Mouse (Mus musculus) limb, embryonic 11.5 days (tissue): Measurements from ENCODE around the gene Zfp408. TPM values are rescaled to one million over a fixed set of nuclear protein-coding genes. Genes with fewer than 3 reads are reported as not detected.

Experiments
- ATAC-seq: fragments of 200-750 bp; cut with Nextera tagmentation; 2 replicates; pipeline ENCODE4 v1.8.0; 2017; ENCODE audit warnings: low read depth; ENCODE audit not compliant: insufficient number of reproducible peaks, low FRiP score, low TSS enrichment
- DNase-seq: peaks from one replicate; pipeline ENCODE4 v3.0.0-alpha.2; 2015; ENCODE audit warnings: low spot score
- H3K27ac ChIP-seq: fragments of 300-500 bp; sonication (generic); replicated peaks from 2 replicates; pipeline ENCODE4 v1.5.1; 2014; ENCODE audit warnings: low read depth, mild to moderate bottlenecking, low read length
- H3K27me3 ChIP-seq: fragments of 300-500 bp; sonication (generic); 2 replicates; pipeline ENCODE4 v1.6.1; 2014; ENCODE audit warnings: mild to moderate bottlenecking, low read length, mixed read lengths; ENCODE audit not compliant: control insufficient read depth, insufficient read depth
- H3K36me3 ChIP-seq: fragments of 300-500 bp; sonication (generic); 2 replicates; pipeline ENCODE4 v1.6.1; 2014; ENCODE audit warnings: mild to moderate bottlenecking, low read length, moderate library complexity, mixed read lengths; ENCODE audit not compliant: control insufficient read depth, insufficient read depth
- H3K4me1 ChIP-seq: fragments of 300-500 bp; sonication (generic); 2 replicates; pipeline ENCODE4 v1.6.1; 2014; ENCODE audit warnings: low read length, mixed read lengths; ENCODE audit not compliant: control insufficient read depth, insufficient read depth
- H3K4me2 ChIP-seq: fragments of 300-500 bp; sonication (generic); 2 replicates; pipeline ENCODE4 v1.6.1; 2014; ENCODE audit warnings: low read depth, mild to moderate bottlenecking, moderate library complexity; ENCODE audit not compliant: severe bottlenecking
- H3K4me3 ChIP-seq: fragments of 300-500 bp; sonication (generic); 2 replicates; pipeline ENCODE4 v1.5.1; 2014; ENCODE audit warnings: low read depth, low read length
- H3K9ac ChIP-seq: fragments of 300-500 bp; sonication (generic); 2 replicates; pipeline ENCODE4 v1.6.1; 2014; ENCODE audit warnings: mild to moderate bottlenecking, low read length
- H3K9me3 ChIP-seq: fragments of 300-500 bp; sonication (generic); 2 replicates; pipeline ENCODE4 v1.6.1; 2016; ENCODE audit warnings: low read length; ENCODE audit not compliant: control insufficient read depth
- WGBS: fragments of 180-500 bp; shearing (Covaris S2); extraction: QIAGEN DNeasy Blood & Tissue Kit; methylation state at CpG from one replicate; pipeline ENCODE4 v1.1.7; 2014; 5-methylcytosine and 5-hydroxymethylcytosine counted together
- polyA plus RNA-seq: library from polyadenylated mRNA; unstranded; fragments of >200 nt; fragmentation: Nextera tagmentation; extraction: Ambion mirVana; gene quantifications from 2 replicates; pipeline ENCODE4 v1.2.1, GENCODE M21; 2014

Gene Zfp408
- polyA plus RNA-seq, 1 experiment from 2014 or later, result 7.1 TPM

DNA sequence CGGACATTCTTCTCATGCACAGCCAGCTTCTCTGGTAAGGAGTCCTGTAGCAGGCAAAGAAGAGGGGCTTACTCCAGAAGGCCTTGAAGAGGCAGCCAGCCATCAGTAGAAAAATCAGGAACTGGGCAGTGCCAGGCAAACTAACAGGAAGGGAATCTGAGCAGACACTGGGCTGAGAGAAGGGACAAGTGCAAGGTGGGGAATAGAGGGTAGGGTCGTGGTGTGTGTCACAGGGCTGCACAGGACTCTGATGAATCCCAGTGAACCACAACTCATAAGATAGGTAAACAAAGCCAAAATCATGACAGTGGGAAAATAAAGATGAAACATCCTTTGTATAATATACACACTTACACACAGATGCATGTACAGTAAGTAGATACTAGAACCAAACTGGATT, 26.8 kb upstream of the Zfp408 start:
- ATAC-seq (no peak), DNase-seq (no peak)
- Histone ChIP-seq H3K4me3 (no peak overlapping the region), H3K27me3 (no peaks in the 10 kb centered on the region), H3K9ac (no peak overlapping the region), H3K4me2 (no peak overlapping the region), H3K9me3 (no peaks in the 10 kb centered on the region), H3K4me1 (no peaks in the 10 kb centered on the region), H3K36me3 (peaks cover 15% of the 10 kb centered on the region), H3K27ac (no peak overlapping the region)
- WGBS, result 85% methylated on average over 2 of the region's 2 CpGs

DNA sequence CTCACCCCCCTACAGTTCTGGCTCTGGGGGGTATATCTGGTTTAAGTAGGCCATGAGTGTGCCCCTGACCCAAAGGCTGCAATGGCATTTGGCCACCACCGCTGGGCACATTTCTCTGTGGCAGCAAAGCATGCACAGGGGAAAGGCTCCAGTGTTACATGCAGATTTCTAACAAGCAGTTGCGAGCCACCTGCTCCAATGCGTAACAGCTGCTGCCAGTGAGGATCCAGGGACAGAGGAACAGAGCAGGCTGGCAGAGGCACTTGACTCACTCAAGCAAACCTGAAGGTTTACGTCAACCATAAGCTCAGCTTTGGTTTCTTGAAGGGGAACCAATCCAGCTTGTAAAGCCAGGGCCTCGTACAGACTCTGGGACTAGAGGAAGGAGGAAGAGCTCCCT, 25.3 kb upstream of the Zfp408 start:
- no peak for ATAC-seq
- H3K9me3 ChIP-seq, result no peaks in the 10 kb centered on the region
- no peak overlapping the region for H3K4me3 ChIP-seq
- DNase-seq, result no peak
- peaks cover 22% of the 10 kb centered on the region for H3K36me3 ChIP-seq
- no peaks in the 10 kb centered on the region for H3K27me3 ChIP-seq
- H3K4me2 ChIP-seq, result no peak overlapping the region
- no peak overlapping the region for H3K9ac ChIP-seq
- 94% methylated on average over 5 of the region's 5 CpGs for WGBS
- no peak overlapping the region for H3K27ac ChIP-seq
- H3K4me1 ChIP-seq, result no peaks in the 10 kb centered on the region

DNA sequence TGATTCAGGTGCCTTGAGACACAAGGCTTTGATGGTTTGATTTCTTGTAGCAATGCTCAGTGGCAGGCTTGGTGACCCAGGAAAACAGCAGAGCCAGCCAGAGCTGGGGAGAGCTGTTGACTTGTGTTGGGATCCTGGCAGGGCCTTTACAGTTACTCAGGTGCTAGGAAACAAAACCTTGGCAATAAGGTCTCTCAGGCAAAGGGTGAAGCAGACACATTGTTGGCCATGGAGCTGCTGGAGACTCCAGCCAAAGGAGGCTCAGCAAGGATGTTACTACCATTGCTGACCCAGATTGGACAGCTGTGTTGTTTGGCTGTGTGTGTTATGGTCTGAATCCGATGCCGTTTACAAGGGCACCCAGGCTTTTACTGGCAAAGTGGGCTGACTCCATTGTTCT, 24.0 kb upstream of the Zfp408 start:
- H3K4me2 ChIP-seq, result no peak overlapping the region
- WGBS, result 95% methylated on average over 2 of the region's 2 CpGs
- ATAC-seq, result no peak

DNA sequence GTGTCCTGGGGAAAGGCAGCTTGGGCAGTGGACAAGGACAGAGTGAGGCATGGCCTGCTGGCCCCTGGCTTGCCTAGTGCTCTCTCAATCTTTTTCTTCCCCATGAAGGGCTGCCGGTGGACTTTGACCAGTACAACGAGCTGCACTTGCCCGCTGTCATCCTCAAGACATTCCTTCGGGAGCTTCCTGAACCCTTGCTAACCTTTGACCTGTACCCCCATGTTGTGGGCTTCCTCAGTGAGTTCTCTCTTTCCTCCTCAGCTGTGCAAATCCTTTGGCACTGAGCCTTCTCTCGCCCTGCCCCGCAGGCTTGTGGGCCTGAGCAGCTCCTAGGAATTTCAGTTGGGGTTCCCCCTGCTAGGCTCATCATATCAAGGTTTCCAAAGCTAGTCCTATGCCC, 20.4 kb upstream of the Zfp408 start:
- Histone ChIP-seq H3K4me1 (no peaks in the 10 kb centered on the region), H3K9ac (no peak overlapping the region), H3K27me3 (no peaks in the 10 kb centered on the region), H3K27ac (no peak overlapping the region), H3K4me3 (no peak overlapping the region), H3K9me3 (no peaks in the 10 kb centered on the region), H3K4me2 (no peak overlapping the region), H3K36me3 (peaks cover 27% of the 10 kb centered on the region)
- no peak for ATAC-seq
- DNase-seq, result no peak
- WGBS, result 88% methylated on average over 6 of the region's 6 CpGs

More for the DNA sequence above, 24.0 kb upstream of the Zfp408 start:
- no peak for DNase-seq
- H3K27me3 ChIP-seq, result no peaks in the 10 kb centered on the region
- no peak overlapping the region for H3K4me3 ChIP-seq
- H3K9ac ChIP-seq, result no peak overlapping the region
- no peak overlapping the region for H3K27ac ChIP-seq
- H3K36me3 ChIP-seq, result peaks cover 25% of the 10 kb centered on the region
- no peaks in the 10 kb centered on the region for H3K9me3 ChIP-seq
- no peaks in the 10 kb centered on the region for H3K4me1 ChIP-seq

DNA sequence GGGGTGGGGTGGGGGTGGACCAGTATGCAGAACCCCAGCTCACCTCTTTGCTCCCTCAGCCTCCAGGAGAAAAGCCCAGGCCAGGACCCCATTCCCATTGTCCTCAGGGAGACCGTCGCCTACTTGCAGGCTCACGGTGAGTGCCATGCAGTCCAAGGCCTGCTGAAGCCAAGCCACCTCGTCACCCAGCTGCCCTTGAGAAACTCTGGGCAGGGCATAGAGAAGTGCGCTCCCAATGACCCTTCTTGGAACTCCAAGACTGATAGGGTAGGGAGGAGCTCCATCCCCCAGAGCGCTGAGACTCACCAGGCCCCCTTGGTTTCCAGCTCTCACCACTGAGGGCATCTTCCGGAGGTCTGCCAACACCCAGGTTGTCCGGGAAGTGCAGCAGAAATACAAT, 19.7 kb upstream of the Zfp408 start:
- H3K27ac ChIP-seq, result no peak overlapping the region
- DNase-seq (no peak), ATAC-seq (no peak)
- peaks cover 27% of the 10 kb centered on the region for H3K36me3 ChIP-seq
- no peaks in the 10 kb centered on the region for H3K9me3 ChIP-seq
- 92% methylated on average over 8 of the region's 8 CpGs for WGBS
- no peak overlapping the region for H3K4me2 ChIP-seq
- H3K4me3 ChIP-seq, result no peak overlapping the region
- H3K9ac ChIP-seq, result no peak overlapping the region
- H3K4me1 ChIP-seq, result no peaks in the 10 kb centered on the region
- no peaks in the 10 kb centered on the region for H3K27me3 ChIP-seq

DNA sequence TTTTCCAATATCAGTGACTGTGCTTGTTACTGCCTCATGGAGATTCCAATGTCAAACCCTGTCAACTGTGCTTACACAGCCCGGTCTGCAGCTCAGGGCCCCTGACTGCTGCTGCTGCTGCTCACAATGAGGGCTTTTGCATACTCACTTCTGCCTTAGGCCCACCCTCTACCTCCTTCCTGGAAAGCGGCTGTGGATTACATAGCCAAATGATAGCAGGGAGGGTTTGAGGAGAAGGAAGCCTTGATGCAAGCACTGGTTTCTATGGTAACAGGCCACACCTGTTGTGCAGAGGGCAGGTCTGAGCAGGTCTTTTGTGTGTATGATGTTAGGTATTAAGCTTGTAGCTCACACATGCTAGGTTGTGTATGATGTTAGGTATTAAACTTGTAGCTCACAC, 18.2 kb upstream of the Zfp408 start:
- H3K4me1 ChIP-seq, result no peaks in the 10 kb centered on the region
- H3K9ac ChIP-seq, result no peak overlapping the region
- H3K36me3 ChIP-seq, result peaks cover 31% of the 10 kb centered on the region
- no peak for ATAC-seq
- WGBS, result 85% methylated on average over 2 of the region's 2 CpGs
- no peak overlapping the region for H3K4me3 ChIP-seq
- H3K9me3 ChIP-seq, result no peaks in the 10 kb centered on the region
- H3K27ac ChIP-seq, result no peak overlapping the region
- no peak overlapping the region for H3K4me2 ChIP-seq
- DNase-seq, result no peak
- no peaks in the 10 kb centered on the region for H3K27me3 ChIP-seq

DNA sequence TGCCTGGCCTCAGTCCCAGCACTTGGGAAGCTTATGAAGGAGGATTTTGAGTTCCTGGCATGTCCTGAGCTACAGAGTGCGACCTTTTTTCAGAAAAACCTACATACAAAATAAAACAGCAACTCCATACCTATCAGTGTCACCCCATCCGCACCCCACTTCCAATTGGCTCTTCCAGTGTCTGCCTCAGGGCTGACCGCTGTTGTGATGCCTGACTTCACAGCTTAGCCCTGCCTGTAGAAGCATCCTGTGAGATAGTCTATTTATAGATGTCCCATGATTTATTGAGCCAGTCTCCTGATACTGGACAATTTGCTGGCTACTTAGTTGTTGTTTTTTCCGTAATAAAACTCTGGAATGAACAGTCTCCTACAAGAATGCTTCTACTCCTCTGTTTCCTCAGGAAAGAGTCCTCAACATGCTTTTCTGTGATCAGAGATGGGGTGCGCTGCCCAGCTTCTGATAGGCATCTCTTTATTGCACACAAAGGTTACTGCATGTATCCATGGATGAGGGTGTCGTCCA, 16.9 kb upstream of the Zfp408 start:
- 95% methylated on average over 6 of the region's 6 CpGs for WGBS
- DNase-seq (no peak), ATAC-seq (no peak)
- Histone ChIP-seq H3K27ac (no peak overlapping the region), H3K9me3 (no peaks in the 10 kb centered on the region), H3K4me1 (no peaks in the 10 kb centered on the region), H3K4me2 (no peak overlapping the region), H3K27me3 (no peaks in the 10 kb centered on the region), H3K4me3 (no peak overlapping the region), H3K36me3 (peaks cover 31% of the 10 kb centered on the region), H3K9ac (no peak overlapping the region)

DNA sequence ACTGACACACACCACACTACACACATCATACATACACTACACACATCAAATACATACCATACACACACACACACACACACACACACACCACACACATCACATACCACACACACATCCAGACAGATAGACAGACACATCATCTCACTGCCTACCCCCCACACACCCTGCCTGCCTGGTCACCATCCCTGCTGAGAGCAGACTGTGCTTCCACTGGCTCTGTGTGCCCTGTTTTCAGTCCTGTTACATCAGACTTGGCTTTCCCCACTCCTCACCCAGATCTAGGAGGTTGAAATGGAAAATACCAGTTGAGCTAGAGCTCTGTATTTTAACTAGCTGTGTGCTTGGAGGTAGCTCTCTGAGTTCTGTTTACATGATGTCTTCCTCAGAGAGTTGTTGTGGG, 15.2 kb upstream of the Zfp408 start:
- Histone ChIP-seq H3K9ac (no peak overlapping the region), H3K36me3 (peaks cover 24% of the 10 kb centered on the region), H3K27ac (no peak overlapping the region), H3K4me3 (no peak overlapping the region), H3K4me2 (no peak overlapping the region), H3K9me3 (no peaks in the 10 kb centered on the region), H3K27me3 (no peaks in the 10 kb centered on the region), H3K4me1 (no peaks in the 10 kb centered on the region)
- ATAC-seq (no peak), DNase-seq (no peak)

DNA sequence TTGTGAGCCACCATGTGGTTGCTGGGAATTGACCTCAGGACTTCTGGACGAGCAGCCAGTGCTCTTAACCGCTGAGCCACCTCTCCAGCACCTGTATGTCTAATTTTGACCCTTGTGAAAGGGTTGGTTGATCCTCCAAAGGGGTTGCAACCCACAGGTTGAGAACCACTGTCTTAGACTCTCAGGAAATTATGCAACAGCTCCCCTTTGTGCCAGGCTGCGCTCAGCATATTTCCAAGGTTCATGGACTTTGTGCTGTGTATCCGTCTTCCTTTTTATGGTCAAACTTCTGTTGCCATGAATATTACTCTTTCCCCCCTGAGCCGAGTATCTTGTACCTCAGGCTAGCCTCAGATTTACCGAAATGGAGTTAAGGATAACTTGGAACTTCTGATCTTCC, 11.4 kb upstream of the Zfp408 start:
- Histone ChIP-seq H3K9ac (no peak overlapping the region), H3K27ac (no peak overlapping the region), H3K4me2 (no peak overlapping the region), H3K36me3 (peaks cover 19% of the 10 kb centered on the region), H3K9me3 (no peaks in the 10 kb centered on the region), H3K4me3 (no peak overlapping the region), H3K4me1 (no peaks in the 10 kb centered on the region), H3K27me3 (no peaks in the 10 kb centered on the region)
- 86% methylated on average over 6 of the region's 6 CpGs for WGBS
- no peak for ATAC-seq
- DNase-seq, result no peak
